Mouse (Mus musculus): ENCODE measurements around the gene Ppm1h. TPM values are rescaled to one million over a fixed set of nuclear protein-coding genes. Genes with fewer than 3 reads are reported as not detected.

Gene Ppm1h
- polyA plus RNA-seq, 1 experiment from 2014 or later: 10.4 TPM

- no peaks in the 10 kb centered on the region for H3K9me3 ChIP-seq (ENCODE audit: low read length)
- H3K9ac ChIP-seq (replicated peaks; ENCODE audit: low read depth): no peak overlapping the region
- no peak for DNase-seq (ENCODE audit: low spot score)
- 94% methylated on average over 2 of the region's 2 CpGs for WGBS
- TF ChIP-seq CTCF (IDR thresholded peaks at IDR 0.05): no peak
- no peak for TF ChIP-seq EP300 (IDR thresholded peaks at IDR 0.05)
- no peak overlapping the region for H3K4me3 ChIP-seq (ENCODE audit: low read depth, low read length)
- H3K27ac ChIP-seq (ENCODE audit: low read length): no peak overlapping the region
- H3K27me3 ChIP-seq (replicated peaks; ENCODE audit: insufficient read depth, low read length): no peaks in the 10 kb centered on the region
- no peak overlapping the region for H3K4me2 ChIP-seq (replicated peaks; ENCODE audit: low read depth, low read length)
- H3K36me3 ChIP-seq (ENCODE audit: insufficient read depth, low read length): no peaks in the 10 kb centered on the region
- no peaks in the 10 kb centered on the region for H3K4me1 ChIP-seq (ENCODE audit: insufficient read depth, low read depth, low read length)
- no peak for ATAC-seq
Measured at GRCm38 (mm10) chr10:122744970-122745369, 66.4 kb downstream of the Ppm1h start.

GRCm38 (mm10) chr10:122746211-122746610 is 67.6 kb downstream of the Ppm1h start:
- TF ChIP-seq CTCF (IDR thresholded peaks at IDR 0.05) (no peak), EP300 (IDR thresholded peaks at IDR 0.05) (no peak)
- H3K36me3 ChIP-seq (ENCODE audit: insufficient read depth, low read length): no peaks in the 10 kb centered on the region
- H3K27ac ChIP-seq (ENCODE audit: low read length): no peak overlapping the region
- ATAC-seq (no peak), DNase-seq (ENCODE audit: low spot score) (no peak)
- no peak overlapping the region for H3K4me2 ChIP-seq (replicated peaks; ENCODE audit: low read depth, low read length)
- no peaks in the 10 kb centered on the region for H3K9me3 ChIP-seq (ENCODE audit: low read length)
- 75% methylated on average over 7 of the region's 7 CpGs for WGBS
- H3K4me3 ChIP-seq (ENCODE audit: low read depth, low read length): no peak overlapping the region
- H3K27me3 ChIP-seq (replicated peaks; ENCODE audit: insufficient read depth, low read length): no peaks in the 10 kb centered on the region
- H3K9ac ChIP-seq (replicated peaks; ENCODE audit: low read depth): no peak overlapping the region
- no peaks in the 10 kb centered on the region for H3K4me1 ChIP-seq (ENCODE audit: insufficient read depth, low read depth, low read length)

- 83% methylated on average over 11 of the region's 11 CpGs for WGBS
- H3K9me3 ChIP-seq (ENCODE audit: low read length): no peaks in the 10 kb centered on the region
- no peaks in the 10 kb centered on the region for H3K27me3 ChIP-seq (replicated peaks; ENCODE audit: insufficient read depth, low read length)
- H3K36me3 ChIP-seq (ENCODE audit: insufficient read depth, low read length): no peaks in the 10 kb centered on the region
- H3K27ac ChIP-seq (ENCODE audit: low read length): no peak overlapping the region
- TF ChIP-seq CTCF (IDR thresholded peaks at IDR 0.05): no peak
- no peak for TF ChIP-seq EP300 (IDR thresholded peaks at IDR 0.05)
- no peaks in the 10 kb centered on the region for H3K4me1 ChIP-seq (ENCODE audit: insufficient read depth, low read depth, low read length)
- no peak overlapping the region for H3K9ac ChIP-seq (replicated peaks; ENCODE audit: low read depth)
- no peak overlapping the region for H3K4me3 ChIP-seq (ENCODE audit: low read depth, low read length)
- ATAC-seq (no peak), DNase-seq (ENCODE audit: low spot score) (no peak)
- no peak overlapping the region for H3K4me2 ChIP-seq (replicated peaks; ENCODE audit: low read depth, low read length)
Measured at GRCm38 (mm10) chr10:122747151-122747925, 68.8 kb downstream of the Ppm1h start.

GRCm38 (mm10) chr10:122748361-122748951 is 69.9 kb downstream of the Ppm1h start:
- Histone ChIP-seq H3K27me3 (replicated peaks; ENCODE audit: insufficient read depth, low read length) (no peaks in the 10 kb centered on the region), H3K27ac (ENCODE audit: low read length) (no peak overlapping the region), H3K4me3 (ENCODE audit: low read depth, low read length) (no peak overlapping the region), H3K4me1 (ENCODE audit: insufficient read depth, low read depth, low read length) (peaks cover 4% of the 10 kb centered on the region), H3K9ac (replicated peaks; ENCODE audit: low read depth) (no peak overlapping the region), H3K36me3 (ENCODE audit: insufficient read depth, low read length) (no peaks in the 10 kb centered on the region), H3K4me2 (replicated peaks; ENCODE audit: low read depth, low read length) (no peak overlapping the region), H3K9me3 (ENCODE audit: low read length) (no peaks in the 10 kb centered on the region)
- 75% methylated on average over 4 of the region's 4 CpGs for WGBS
- ATAC-seq (no peak), DNase-seq (ENCODE audit: low spot score) (no peak)
- TF ChIP-seq CTCF (IDR thresholded peaks at IDR 0.05): no peak
- no peak for TF ChIP-seq EP300 (IDR thresholded peaks at IDR 0.05)

GRCm38 (mm10) chr10:122749071-122749470 is 70.5 kb downstream of the Ppm1h start:
- H3K9ac ChIP-seq (replicated peaks; ENCODE audit: low read depth): no peak overlapping the region
- H3K4me3 ChIP-seq (ENCODE audit: low read depth, low read length): no peak overlapping the region
- ATAC-seq (no peak), DNase-seq (ENCODE audit: low spot score) (no peak)
- WGBS: 88% methylated on average over 12 of the region's 12 CpGs
- H3K4me2 ChIP-seq (replicated peaks; ENCODE audit: low read depth, low read length): no peak overlapping the region
- H3K27me3 ChIP-seq (replicated peaks; ENCODE audit: insufficient read depth, low read length): no peaks in the 10 kb centered on the region
- H3K4me1 ChIP-seq (ENCODE audit: insufficient read depth, low read depth, low read length): peaks cover 10% of the 10 kb centered on the region
- TF ChIP-seq CTCF (IDR thresholded peaks at IDR 0.05) (no peak), EP300 (IDR thresholded peaks at IDR 0.05) (no peak)
- H3K27ac ChIP-seq (ENCODE audit: low read length): no peak overlapping the region
- H3K36me3 ChIP-seq (ENCODE audit: insufficient read depth, low read length): no peaks in the 10 kb centered on the region
- no peaks in the 10 kb centered on the region for H3K9me3 ChIP-seq (ENCODE audit: low read length)

- no peaks in the 10 kb centered on the region for H3K27me3 ChIP-seq (replicated peaks; ENCODE audit: insufficient read depth, low read length)
- WGBS: 73% methylated on average over 7 of the region's 7 CpGs
- no peak overlapping the region for H3K27ac ChIP-seq (ENCODE audit: low read length)
- peaks cover 10% of the 10 kb centered on the region for H3K4me1 ChIP-seq (ENCODE audit: insufficient read depth, low read depth, low read length)
- no peak overlapping the region for H3K4me3 ChIP-seq (ENCODE audit: low read depth, low read length)
- ATAC-seq (no peak), DNase-seq (ENCODE audit: low spot score) (no peak)
- no peak overlapping the region for H3K9ac ChIP-seq (replicated peaks; ENCODE audit: low read depth)
- no peaks in the 10 kb centered on the region for H3K36me3 ChIP-seq (ENCODE audit: insufficient read depth, low read length)
- no peak for TF ChIP-seq CTCF (IDR thresholded peaks at IDR 0.05)
- TF ChIP-seq EP300 (IDR thresholded peaks at IDR 0.05): no peak
- no peak overlapping the region for H3K4me2 ChIP-seq (replicated peaks; ENCODE audit: low read depth, low read length)
- no peaks in the 10 kb centered on the region for H3K9me3 ChIP-seq (ENCODE audit: low read length)
Measured at GRCm38 (mm10) chr10:122749876-122750275, 71.3 kb downstream of the Ppm1h start.

All from lung, postnatal 0 days (tissue).